Mouse (Mus musculus) fat pad, adult 2 months (tissue): ENCODE results near the gene Pes1.

Experiments
- DNase-seq: peaks from one replicate; pipeline ENCODE4 v3.0.0-alpha.2; 2011; ENCODE audit warnings: low read depth, low spot score; ENCODE audit errors: extremely low read depth

Gene Pes1

DNA sequence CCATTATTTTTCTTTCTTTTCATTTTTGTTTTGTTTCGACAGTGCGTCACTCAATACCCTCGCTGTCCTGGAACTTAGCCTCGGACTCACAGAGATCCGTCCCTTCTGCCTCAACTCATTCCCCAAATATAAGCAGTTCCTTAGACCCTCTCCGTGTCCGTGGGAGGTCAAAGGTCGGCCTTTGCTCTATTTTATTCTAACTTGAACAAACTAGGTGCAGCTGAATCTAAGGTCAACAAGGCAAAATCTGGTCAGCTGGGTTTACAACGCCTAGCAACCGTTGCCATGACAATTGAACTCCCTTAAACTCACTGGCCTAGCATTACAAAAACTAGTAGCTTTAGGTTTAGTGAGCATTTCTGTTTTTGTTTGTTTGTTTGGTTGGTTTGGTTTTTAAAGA lies 620 bp upstream of the Pes1 start:
- DNase-seq = no peak

GRCm38 (mm10) chr11:3964416-3965172 lies 819 bp downstream of the Pes1 start:
- no peak for DNase-seq

DNA sequence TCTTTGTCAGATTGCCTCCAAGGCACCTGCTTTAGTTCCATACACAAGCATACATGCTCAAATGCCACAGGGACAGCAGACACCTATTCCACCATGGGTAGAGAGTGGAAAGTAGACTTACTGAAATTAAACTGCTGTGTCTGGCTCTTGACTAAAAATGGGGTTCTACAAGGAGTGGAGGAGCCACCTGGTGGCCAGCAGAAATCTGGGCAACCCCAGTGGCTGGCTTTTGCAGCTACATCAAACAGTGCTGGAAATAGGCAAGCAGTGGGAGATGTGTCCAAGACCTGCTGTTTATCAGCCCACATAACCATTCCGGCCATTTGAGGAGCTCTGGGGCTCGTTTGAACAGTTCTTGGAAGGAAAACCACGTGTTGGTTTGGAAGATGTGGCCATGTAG lies 6.1 kb downstream of the Pes1 start:
- no peak for DNase-seq

- DNase-seq = no peak
Measured at GRCm38 (mm10) chr11:3970361-3970760, 6.6 kb downstream of the Pes1 start.

- DNase-seq = no peak
Measured at GRCm38 (mm10) chr11:3973081-3973480, 9.3 kb downstream of the Pes1 start.

GRCm38 (mm10) chr11:3974311-3974710 lies 10.5 kb downstream of the Pes1 start:
- DNase-seq = no peak

DNA sequence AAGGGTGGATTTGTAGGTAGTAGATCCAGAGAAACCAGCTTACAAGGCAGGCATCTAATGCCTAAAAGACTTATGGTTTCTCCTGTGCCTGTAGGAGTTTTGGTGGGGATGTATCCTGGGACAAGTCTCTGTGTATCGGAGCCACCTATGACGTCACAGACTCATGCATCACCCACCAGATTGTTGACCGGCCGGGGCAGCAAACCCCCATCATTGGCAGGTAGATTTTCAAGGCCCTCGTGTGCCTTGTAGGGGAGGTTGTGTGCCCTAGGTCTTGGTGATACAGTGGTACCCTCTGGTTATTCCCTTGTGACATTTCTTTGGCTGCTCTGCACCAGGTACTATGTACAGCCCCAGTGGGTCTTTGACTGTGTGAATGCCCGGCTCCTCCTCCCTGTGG lies 12.9 kb downstream of the Pes1 start, which contains the start of gene 4930556J24Rik:
4930556J24Rik (minus strand) TSS at position 101 of the 400 bp plus-strand sequence.
- no peak for DNase-seq

DNA sequence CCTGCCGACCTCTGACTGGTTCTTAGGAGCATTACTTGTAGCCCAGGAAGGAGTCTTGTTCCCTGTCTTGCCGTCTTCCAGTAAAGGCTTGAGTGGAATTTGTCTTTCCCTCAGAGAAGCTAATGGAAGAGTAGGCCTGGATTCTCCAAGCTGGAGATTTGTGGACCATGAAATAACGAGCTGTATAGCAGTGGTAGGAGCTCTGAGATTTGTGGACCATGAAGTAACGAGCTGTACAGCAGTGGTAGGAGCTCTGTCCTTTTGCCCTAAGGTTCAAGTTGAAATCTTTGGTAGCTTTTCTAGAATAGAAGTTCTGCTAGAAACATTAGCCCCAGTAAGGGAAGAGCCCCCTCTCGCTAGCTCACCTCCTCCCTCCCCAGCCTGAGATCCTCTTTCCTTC lies 14.6 kb downstream of the Pes1 start:
- DNase-seq = no peak

- DNase-seq = no peak
Measured at GRCm38 (mm10) chr11:3981536-3981935, 17.8 kb downstream of the Pes1 start.

DNA sequence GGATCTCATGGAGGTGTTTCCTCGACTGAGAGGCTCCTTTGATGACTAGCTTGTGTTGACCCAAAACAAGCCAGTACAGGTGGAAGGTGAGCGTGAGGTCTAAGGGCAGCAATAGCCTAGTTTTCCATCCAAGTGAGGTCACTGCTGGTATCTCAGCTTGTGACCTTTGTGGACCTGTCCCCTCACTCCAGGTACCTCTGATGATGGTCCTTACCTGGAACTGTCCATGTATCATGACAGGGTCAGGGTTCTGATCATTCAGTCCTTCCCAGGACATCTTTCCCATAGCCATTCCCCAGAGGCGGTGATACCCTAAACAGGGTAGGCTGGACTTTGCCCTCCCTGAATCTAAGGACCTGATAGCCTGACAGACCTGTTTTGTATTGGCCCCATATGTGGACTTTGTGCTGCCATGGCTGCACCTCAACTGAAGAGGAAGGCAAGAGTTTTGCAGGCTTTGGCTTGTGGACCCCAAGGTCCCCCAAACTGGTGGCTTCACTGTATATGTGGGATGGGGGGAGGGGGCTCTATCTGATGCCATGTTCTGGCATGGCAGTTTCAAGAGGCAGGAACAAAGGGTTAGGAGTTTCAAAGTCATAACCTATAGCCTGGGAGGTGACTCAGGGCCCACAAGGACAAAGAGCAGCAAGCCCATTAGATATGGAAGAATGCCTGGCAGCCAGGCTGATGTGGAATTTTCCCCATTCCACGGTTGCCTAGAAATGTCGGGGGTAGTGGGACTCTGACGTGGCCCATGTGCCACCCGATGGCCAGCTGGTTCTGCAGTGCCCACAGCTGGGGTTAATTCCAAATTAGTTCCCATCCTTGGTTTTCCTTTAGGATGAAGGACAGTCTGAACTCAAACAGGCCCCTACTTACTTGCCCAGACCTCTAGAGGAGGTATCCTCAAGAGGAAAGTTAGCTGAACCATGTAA lies 18.8 kb downstream of the Pes1 start:
- no peak for DNase-seq

DNA sequence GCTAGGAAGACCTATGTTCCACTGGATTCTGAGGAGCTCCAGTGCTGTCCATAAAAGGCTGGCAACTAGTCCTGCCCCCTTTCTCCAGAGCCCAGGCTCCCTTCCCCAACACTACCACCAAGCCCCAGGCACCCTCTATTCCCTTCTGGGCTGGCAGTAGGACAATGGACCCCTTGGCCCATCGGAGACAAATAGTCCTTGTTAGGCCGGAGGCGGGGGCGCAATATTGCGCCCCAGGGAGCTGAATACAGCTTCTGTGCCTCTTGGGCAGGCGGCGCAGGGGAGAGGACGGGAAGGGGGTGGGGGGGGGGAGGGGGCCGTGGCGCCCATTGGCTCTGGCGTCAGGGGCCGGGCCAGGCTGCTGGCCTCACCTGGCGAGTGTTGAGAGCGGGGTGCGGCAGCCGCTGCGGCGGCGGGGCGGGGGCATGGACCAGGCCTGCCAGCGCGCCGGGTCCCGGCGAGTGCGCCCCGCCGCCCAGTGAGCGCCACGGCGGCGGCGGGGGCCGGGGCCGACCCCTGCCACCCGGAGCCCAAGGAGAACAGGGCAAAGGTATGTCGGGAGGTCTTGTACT lies 19.6 kb downstream of the Pes1 start, which contains the start of gene Gal3st1:
Gal3st1 (plus strand) TSS at position 346 of the 572 bp plus-strand sequence.
- no peak for DNase-seq

DNA sequence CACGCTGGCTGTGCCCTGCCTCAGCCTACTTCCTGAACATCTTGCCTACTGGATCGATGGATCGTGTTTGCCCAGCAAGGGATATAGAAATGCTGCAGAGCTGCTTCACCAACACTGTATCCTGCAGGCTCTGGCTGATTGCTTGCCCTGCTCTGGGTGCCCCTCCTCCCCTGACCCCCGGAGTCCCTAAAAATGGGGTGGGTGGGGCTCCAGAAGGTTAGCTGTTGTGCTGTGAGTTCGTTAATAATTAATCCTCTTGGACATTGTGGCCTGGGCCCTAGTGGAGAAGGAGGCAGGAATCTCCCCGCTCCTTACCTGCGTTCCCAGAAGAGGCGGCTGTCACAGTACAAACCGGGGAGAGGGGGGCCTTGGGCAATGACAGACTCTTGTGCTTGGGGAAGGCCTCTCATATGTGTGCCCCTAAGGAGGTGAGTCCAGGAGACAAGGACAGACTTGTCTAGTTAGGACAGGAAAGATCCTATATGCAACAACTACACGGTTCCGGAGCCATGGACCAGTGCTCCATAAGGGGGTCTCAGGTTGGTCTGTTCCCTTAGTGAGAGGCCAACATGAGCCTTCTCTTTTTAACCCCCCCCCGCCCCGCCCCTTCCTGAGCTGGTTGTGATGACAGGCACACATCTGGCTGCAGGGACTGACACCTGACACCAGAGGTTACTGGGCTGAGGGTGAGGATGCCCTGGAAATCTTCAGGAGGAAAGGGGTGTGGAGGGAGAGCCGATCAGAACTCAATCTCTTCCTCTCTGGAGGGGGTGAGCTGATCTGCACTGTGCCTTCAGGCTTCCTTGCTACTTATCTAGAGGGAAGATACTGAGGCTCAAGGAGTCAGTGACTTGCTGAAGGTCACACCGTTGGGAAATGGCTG lies 20.3 kb downstream of the Pes1 start:
- DNase-seq = no peak

- no peak for DNase-seq
Measured at GRCm38 (mm10) chr11:3989748-3990147, 26.0 kb downstream of the Pes1 start.

GRCm38 (mm10) chr11:3993132-3993531 lies 29.4 kb downstream of the Pes1 start:
- no peak for DNase-seq

DNA sequence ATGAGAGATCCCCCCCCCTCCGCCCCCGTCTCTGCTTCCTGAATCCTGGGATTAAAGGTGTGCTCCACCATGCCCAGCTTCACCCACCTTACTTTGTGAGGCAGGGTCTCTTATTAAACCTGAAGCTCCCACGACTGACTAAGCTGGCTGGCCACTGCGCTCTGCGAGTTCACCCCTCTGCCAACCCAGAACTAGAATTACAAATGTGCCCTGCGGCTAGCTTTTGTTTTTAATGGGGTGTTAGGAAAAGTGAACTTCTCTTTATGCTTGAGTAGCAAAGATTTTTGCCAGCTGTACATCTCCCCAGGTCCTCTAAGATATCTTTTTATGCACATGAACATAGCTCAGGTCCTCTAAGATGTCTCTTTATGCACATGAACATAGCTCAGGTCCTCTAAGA lies 30.1 kb downstream of the Pes1 start:
- DNase-seq = no peak

DNA sequence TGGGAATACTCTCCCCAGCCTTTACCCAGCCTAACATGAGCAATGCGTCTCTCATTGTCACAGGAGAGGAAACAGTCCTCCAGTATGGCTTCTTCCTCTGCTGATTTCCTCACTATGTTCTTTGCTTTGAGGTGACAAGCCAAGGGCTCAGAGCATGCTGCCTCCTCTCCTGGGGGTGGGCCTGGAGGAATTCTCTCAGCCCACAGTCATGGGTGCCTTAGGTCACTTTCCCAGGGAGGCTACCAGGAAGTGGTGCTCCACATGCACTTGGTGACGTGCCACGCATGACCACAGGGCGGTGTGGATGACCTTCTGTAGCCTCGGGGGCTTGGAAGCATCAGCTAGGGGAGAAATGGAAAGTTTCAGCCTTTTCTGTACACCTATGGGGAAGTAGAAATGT lies 31.7 kb downstream of the Pes1 start:
- no peak for DNase-seq

- DNase-seq = no peak
Measured at GRCm38 (mm10) chr11:3996840-3997239, 33.1 kb downstream of the Pes1 start.

GRCm38 (mm10) chr11:3997978-3998720 lies 34.4 kb downstream of the Pes1 start:
- DNase-seq = no peak

GRCm38 (mm10) chr11:3999547-3999946 lies 35.8 kb downstream of the Pes1 start:
- no peak for DNase-seq

- DNase-seq = no peak
Measured at GRCm38 (mm10) chr11:4001603-4002002, 37.8 kb downstream of the Pes1 start.
